ENCODE assay signal across 7 mouse cellular contexts in the genomic region with DNA sequence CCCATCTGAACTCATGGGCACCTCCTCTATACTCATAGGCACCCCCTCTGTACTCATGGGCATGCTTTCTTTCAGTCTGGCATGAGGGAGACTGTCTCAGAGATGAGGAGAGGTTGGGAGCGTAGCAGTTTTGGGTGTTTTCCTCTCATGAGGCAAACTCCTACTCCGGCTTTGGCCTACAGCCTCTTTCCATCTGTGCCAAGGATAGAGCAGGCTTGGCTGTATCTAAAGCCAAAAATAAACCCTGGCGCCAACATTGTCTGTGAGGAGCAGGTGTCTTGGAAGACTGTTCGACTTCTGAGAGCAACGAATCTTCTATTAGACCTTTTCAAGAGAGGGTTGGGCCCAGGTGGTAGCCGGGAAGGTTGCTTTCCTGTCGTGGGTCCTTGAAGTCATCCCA.
DNase-seq lines count a peak whose midpoint lies in the region; ATAC-seq and TF ChIP-seq lines count a peak whose summit lies in the region.
"Not testable (repeated sequence)": the region's sequence is repeated elsewhere in the genome, so short reads cannot be mapped to it uniquely, and the experiment has no call there.

No protein-coding gene starts in this region.

- not testable (repeated sequence) for H3K4me3 ChIP-seq in cerebellum, adult 2 months (replicated peaks; ENCODE audit: insufficient read depth, low read depth, low read length); forebrain, postnatal 0 days (ENCODE audit: low read depth, low read length); gastrocnemius, adult 2 months; heart, postnatal 0 days (ENCODE audit: low read depth, low read length)

- WGBS in cerebellum, adult 2 months = 6% methylated on average over 7 of the region's 7 CpGs
- WGBS in forebrain, postnatal 0 days = 90% methylated on average over 7 of the region's 7 CpGs
- WGBS in heart, postnatal 0 days = 33% methylated on average over 7 of the region's 7 CpGs

- H3K4me1 ChIP-seq in cerebellum, adult 2 months (ENCODE audit: control insufficient read depth, insufficient read depth, low read length); forebrain, postnatal 0 days (ENCODE audit: insufficient read depth): not testable (repeated sequence)
- H3K4me1 ChIP-seq in heart, postnatal 0 days (ENCODE audit: control insufficient read depth, insufficient read depth) = peaks cover 18% of the 10 kb centered on the region; the same call in 1 of the 2 replicates

- TF ChIP-seq POLR2A in cerebellum, adult 2 months (IDR thresholded peaks at IDR 0.05; ENCODE audit: borderline replicate concordance, insufficient read depth, low read length) = not testable (repeated sequence)

- peak overlapping the region; percentile 69 for H3K27ac ChIP-seq in cerebellum, adult 2 months (ENCODE audit: insufficient read depth, low read length)
- not testable (repeated sequence) for H3K27ac ChIP-seq in forebrain, postnatal 0 days (ENCODE audit: low read depth, low read length); gastrocnemius, adult 2 months
- peak overlapping the region; percentile 30; the same call in 1 of the 2 replicates for H3K27ac ChIP-seq in heart, postnatal 0 days (ENCODE audit: low read depth)

- H3K9ac ChIP-seq in forebrain, postnatal 0 days; heart, postnatal 0 days (replicated peaks; ENCODE audit: low read depth, low read length): not testable (repeated sequence)

- H3K36me3 ChIP-seq in forebrain, postnatal 0 days (ENCODE audit: insufficient read depth); heart, postnatal 0 days (replicated peaks; ENCODE audit: control insufficient read depth, insufficient read depth, low read length): not testable (repeated sequence)

- DNase-seq in cerebellum, adult 11 months = peak; percentile 40
- peak; percentile 51 to 80 for DNase-seq in cerebellum, adult 2 months
- peak; percentile 77 for DNase-seq in cerebellum, adult 9-11 months
- peak; percentile 37 to 50 for DNase-seq in cerebellum, postnatal 25 days
- not testable (repeated sequence) for DNase-seq in forebrain, postnatal 0 days; heart, postnatal 0 days (ENCODE audit: low spot score)
- peak; percentile 29 for DNase-seq in gastrocnemius, adult 2 months

- not testable (repeated sequence) for H3K4me2 ChIP-seq in forebrain, postnatal 0 days (ENCODE audit: low read depth); heart, postnatal 0 days (ENCODE audit: low read depth, low read length)

- not testable (repeated sequence) for H3K27me3 ChIP-seq in cerebellum, adult 2 months (ENCODE audit: control insufficient read depth, insufficient read depth, low read length); forebrain, postnatal 0 days (ENCODE audit: insufficient read depth, low read length); heart, postnatal 0 days (ENCODE audit: control insufficient read depth, insufficient read depth, low read length)

- 0 out of 2 replicates have a peak, but pooled peaks have one; percentile 18 for ATAC-seq in forebrain, postnatal 0 days
- ATAC-seq in heart, postnatal 0 days (ENCODE audit: insufficient read depth, low read depth) = not testable (repeated sequence)

- TF ChIP-seq CTCF in cerebellum, adult 2 months (IDR thresholded peaks at IDR 0.05; ENCODE audit: borderline replicate concordance, insufficient read depth, low read depth, low read length); forebrain, postnatal 0 days (IDR thresholded peaks at IDR 0.05; ENCODE audit: low read depth); gastrocnemius, adult 2 months (IDR thresholded peaks at IDR 0.05); heart, postnatal 0 days (IDR thresholded peaks at IDR 0.05; ENCODE audit: low read depth): not testable (repeated sequence)

- TF ChIP-seq EP300 in heart, postnatal 0 days (IDR thresholded peaks at IDR 0.05; ENCODE audit: low read depth) = not testable (repeated sequence)

- intact Hi-C loops in gastrocnemius, adult 2 months (cut with DNase I) = not testable (repeated sequence)

- not testable (repeated sequence) for H3K9me3 ChIP-seq in forebrain, postnatal 0 days (ENCODE audit: low read length); heart, postnatal 0 days (replicated peaks; ENCODE audit: control insufficient read depth, low read length)
